Mouse (Mus musculus) embryonic facial prominence, embryonic 15.5 days (tissue): ENCODE measurements around the gene Tceal7. TPM values are rescaled to one million over a fixed set of nuclear protein-coding genes. Genes with fewer than 3 reads are reported as not detected.
A peak's percentile ranks its signal among the peaks of the same experiment; 100 is the strongest.

Experiments
- ATAC-seq: fragments of 200-750 bp; cut with Nextera tagmentation; 2 replicates; pipeline ENCODE4 v1.8.0; 2017; ENCODE audit warnings: low read depth, moderate TSS enrichment; ENCODE audit not compliant: insufficient number of reproducible peaks, low FRiP score, low TSS enrichment
- H3K27ac ChIP-seq: fragments of 300-500 bp; sonication (generic); replicated peaks from 2 replicates; pipeline ENCODE4 v1.5.1; 2015; ENCODE audit warnings: mild to moderate bottlenecking, inconsistent platforms
- H3K27me3 ChIP-seq: fragments of 300-500 bp; sonication (generic); 2 replicates; pipeline ENCODE4 v1.6.1; 2015; ENCODE audit warnings: inconsistent platforms
- H3K36me3 ChIP-seq: fragments of 300-500 bp; sonication (generic); 2 replicates; pipeline ENCODE4 v1.6.1; 2015; ENCODE audit warnings: mild to moderate bottlenecking, inconsistent platforms
- H3K4me1 ChIP-seq: fragments of 300-500 bp; sonication (generic); 2 replicates; pipeline ENCODE4 v1.6.1; 2015; ENCODE audit warnings: inconsistent platforms
- H3K4me2 ChIP-seq: fragments of 300-500 bp; sonication (generic); replicated peaks from 2 replicates; pipeline ENCODE4 v1.6.1; 2015; ENCODE audit warnings: mild to moderate bottlenecking, inconsistent platforms
- H3K4me3 ChIP-seq: fragments of 300-500 bp; sonication (generic); replicated peaks from 2 replicates; pipeline ENCODE4 v1.5.1; 2015; ENCODE audit warnings: mild to moderate bottlenecking, inconsistent platforms
- H3K9ac ChIP-seq: fragments of 300-500 bp; sonication (generic); 2 replicates; pipeline ENCODE4 v1.6.1; 2015; ENCODE audit warnings: inconsistent platforms
- H3K9me3 ChIP-seq: fragments of 300-500 bp; sonication (generic); replicated peaks from 2 replicates; pipeline ENCODE4 v1.6.1; 2016; ENCODE audit warnings: inconsistent platforms
- WGBS: fragments of 180-500 bp; shearing (Covaris S2); methylation state at CpG from one replicate; pipeline ENCODE4 v1.1.7; 2015; 5-methylcytosine and 5-hydroxymethylcytosine counted together
- polyA plus RNA-seq: library from polyadenylated mRNA; unstranded; fragments of >200 nt; fragmentation: Nextera tagmentation; extraction: Ambion mirVana; gene quantifications from 2 replicates; pipeline ENCODE4 v1.2.1, GENCODE M21; 2015

The Tceal7 gene
- polyA plus RNA-seq, 1 experiment from 2014 or later = 121 TPM

DNA sequence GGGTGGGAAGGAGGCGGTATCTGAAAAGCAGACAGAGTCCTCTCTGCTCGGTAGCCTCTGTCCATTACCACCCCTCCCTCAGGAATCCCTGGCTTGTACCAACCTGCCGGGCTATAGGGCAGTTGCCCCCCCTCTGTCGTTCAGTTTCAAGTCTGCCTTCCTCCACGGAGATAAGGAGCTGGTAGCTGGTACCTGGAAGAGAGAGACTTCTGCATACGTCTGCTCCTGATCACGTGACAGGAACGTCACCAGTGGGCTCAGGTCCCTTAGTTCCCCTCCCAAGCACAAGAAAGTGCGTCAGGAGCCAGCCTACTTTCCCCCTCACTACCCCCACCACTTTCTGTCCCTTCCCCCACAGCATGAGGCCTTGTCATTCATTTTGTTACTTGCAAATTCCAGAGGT is 10.9 kb upstream of the Tceal7 start, which contains the start of gene Tceal5:
Tceal5 (minus strand) TSS at position 213 of the 403 bp plus-strand sequence.
- Histone ChIP-seq H3K27ac (no peak within 1 kb of the TSS), H3K4me3 (peak within 1 kb of the TSS; percentile 43), H3K9ac (0 out of 2 replicates have a peak within 1 kb of the TSS, but pooled peaks have one; percentile 18), H3K9me3 (no peaks in the 10 kb centered on the region), H3K36me3 (no peaks in the 10 kb centered on the region), H3K27me3 (no peaks in the 10 kb centered on the region), H3K4me1 (no peaks in the 10 kb centered on the region), H3K4me2 (peak within 1 kb of the TSS; percentile 51)
- peak; percentile 65; the same call in 1 of the 2 replicates for ATAC-seq
- WGBS = 13% methylated on average over 9 of the region's 9 CpGs

DNA sequence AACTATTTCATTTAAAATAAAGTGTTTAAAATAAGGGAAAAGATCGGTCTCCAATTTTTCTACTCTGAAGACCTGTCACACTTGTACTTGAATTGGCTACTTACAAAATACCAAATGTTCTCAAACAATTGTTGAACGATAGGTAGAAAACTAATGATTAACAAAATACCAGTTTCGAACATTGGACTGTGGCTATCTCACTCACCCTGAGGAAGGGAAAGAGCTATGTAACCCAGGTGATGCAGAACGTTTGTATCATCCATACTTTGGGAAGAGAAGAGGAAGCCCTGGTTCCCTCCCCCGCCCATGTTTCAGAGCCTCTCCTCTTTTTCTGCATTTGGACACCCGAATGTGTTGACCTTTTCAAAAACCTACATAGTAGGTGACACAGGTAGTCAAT is 10.2 kb upstream of the Tceal7 start:
- no peaks in the 10 kb centered on the region for H3K4me1 ChIP-seq
- H3K9me3 ChIP-seq = no peaks in the 10 kb centered on the region

DNA sequence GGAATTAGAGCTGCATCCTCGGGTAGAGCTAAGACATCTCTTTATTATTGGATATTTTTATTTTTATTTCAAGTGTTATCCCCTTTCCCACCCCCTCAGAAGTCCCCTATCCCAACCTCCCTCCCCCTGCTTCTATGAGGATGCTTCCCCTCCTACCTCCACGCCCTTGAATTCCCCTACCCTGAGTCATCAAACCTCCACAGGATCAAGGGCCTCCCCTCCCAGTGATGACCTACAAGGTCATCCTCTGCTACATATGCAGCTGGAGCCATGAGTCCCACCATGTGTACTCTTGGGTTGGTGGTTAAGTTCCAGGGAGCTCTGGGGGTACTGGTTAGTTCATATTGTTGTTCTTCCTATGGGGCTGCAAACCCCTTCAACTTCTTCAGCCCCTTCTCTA is 1.2 kb upstream of the Tceal7 start:
- Histone ChIP-seq H3K36me3 (no peaks in the 10 kb centered on the region), H3K9me3 (no peaks in the 10 kb centered on the region), H3K4me2 (no peak overlapping the region), H3K27me3 (no peaks in the 10 kb centered on the region), H3K4me3 (no peak overlapping the region), H3K27ac (no peak overlapping the region), H3K4me1 (no peaks in the 10 kb centered on the region), H3K9ac (no peak overlapping the region)
- 62% methylated on average over 2 of the region's 2 CpGs for WGBS
- no peak for ATAC-seq

More for the DNA sequence above, 10.2 kb upstream of the Tceal7 start:
- Histone ChIP-seq H3K36me3 (no peaks in the 10 kb centered on the region), H3K27ac (no peak overlapping the region), H3K27me3 (no peaks in the 10 kb centered on the region), H3K9ac (no peak overlapping the region), H3K4me3 (no peak overlapping the region), H3K4me2 (no peak overlapping the region)
- ATAC-seq = no peak
- WGBS = 83% methylated on average over 6 of the region's 6 CpGs

DNA sequence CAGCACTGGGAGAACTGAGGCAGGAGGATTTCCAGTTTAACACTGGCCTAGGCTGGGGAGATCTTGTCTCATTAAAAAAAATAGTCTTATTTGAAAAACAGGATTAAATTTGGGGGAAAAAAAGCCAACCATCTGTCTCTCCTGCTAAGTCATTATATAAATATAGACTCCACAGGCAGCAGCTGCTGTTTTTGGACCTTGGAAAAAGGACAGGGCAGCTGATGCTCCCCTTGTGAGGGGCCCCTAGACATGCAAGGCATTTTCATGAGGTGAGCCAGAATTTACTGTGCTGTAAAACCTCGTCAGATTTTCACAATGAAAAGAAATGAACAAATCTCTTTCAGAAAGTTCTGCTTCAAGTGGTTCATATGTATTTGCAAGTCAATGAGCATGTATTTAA is 1.7 kb downstream of the Tceal7 start:
- Histone ChIP-seq H3K4me3 (no peak overlapping the region), H3K9ac (no peak overlapping the region), H3K27ac (no peak overlapping the region), H3K9me3 (no peaks in the 10 kb centered on the region), H3K36me3 (no peaks in the 10 kb centered on the region), H3K4me2 (no peak overlapping the region), H3K27me3 (no peaks in the 10 kb centered on the region), H3K4me1 (no peaks in the 10 kb centered on the region)
- no peak for ATAC-seq
- 62% methylated on average over 1 of the region's 1 CpGs for WGBS

DNA sequence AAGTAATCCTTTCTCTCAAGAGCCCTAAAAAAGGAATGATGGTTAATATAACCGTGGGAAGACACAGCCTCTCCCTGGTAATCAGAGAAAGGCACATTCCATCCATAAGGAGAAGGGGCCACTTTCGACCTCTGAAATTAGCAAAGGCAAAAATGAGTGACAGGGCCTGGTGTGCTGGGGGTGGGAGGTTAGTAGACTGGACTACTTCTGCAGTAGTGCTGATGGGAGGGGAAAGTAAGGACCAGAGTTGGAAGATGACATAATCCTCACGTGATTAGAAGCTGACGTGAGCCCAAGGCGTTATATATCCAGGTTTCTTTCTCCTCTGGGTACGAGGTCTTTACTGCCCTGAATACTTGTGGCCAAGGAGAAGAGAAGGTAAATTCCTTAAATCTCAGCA is 9.1 kb downstream of the Tceal7 start:
- no peak overlapping the region for H3K4me3 ChIP-seq
- no peak overlapping the region for H3K27ac ChIP-seq
- H3K36me3 ChIP-seq = no peaks in the 10 kb centered on the region
- no peaks in the 10 kb centered on the region for H3K4me1 ChIP-seq
- H3K27me3 ChIP-seq = peaks cover 2% of the 10 kb centered on the region; the same call in 1 of the 2 replicates
- WGBS = 58% methylated on average over 6 of the region's 6 CpGs
- no peak overlapping the region for H3K9ac ChIP-seq
- ATAC-seq = no peak
- H3K4me2 ChIP-seq = no peak overlapping the region
- no peaks in the 10 kb centered on the region for H3K9me3 ChIP-seq

DNA sequence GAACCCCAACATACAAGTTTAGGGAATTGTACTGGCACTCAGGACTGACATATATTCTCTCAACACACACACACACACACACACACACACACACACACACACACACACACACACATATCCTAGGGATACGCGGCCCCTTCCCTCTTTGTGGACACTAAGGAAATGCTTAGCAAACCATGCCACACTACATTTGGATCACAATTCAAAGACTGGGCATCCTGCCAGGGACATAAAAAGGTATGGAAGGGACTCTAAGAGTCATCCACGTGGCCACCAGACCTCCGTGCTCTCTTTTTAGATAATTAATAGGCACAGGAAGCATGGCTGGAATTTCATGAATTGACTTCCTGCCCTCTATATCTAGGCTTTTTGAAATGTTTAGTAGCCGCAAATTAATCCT is 13.2 kb downstream of the Tceal7 start:
- Histone ChIP-seq H3K9me3 (no peaks in the 10 kb centered on the region), H3K4me1 (no peaks in the 10 kb centered on the region), H3K4me3 (no peak overlapping the region), H3K9ac (no peak overlapping the region), H3K4me2 (no peak overlapping the region), H3K36me3 (no peaks in the 10 kb centered on the region), H3K27ac (no peak overlapping the region), H3K27me3 (peaks cover 2% of the 10 kb centered on the region; the same call in 1 of the 2 replicates)
- 41% methylated on average over 5 of the region's 5 CpGs for WGBS
- no peak for ATAC-seq

DNA sequence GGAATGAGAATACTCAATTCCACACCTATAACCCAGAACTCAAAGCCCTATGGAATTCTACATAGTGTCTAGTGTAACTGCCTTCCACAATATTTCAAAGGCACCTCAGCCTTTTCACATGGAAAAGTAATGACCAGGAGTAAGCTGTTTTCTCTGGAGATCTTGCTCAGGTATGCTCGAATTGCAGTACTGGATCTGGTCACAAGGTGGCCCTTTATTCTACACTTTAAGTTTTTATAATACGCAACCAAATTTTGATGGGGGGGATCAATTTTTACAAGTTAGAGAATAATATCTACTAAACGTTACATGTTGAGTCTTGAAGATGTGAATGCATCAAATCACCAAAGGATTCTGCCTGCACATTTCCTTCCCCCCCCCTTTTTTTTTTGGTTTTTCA is 23.5 kb downstream of the Tceal7 start:
- 41% methylated on average over 3 of the region's 3 CpGs for WGBS
- no peak overlapping the region for H3K27ac ChIP-seq
- H3K4me2 ChIP-seq = no peak overlapping the region
- no peaks in the 10 kb centered on the region for H3K4me1 ChIP-seq
- H3K27me3 ChIP-seq = no peaks in the 10 kb centered on the region
- no peaks in the 10 kb centered on the region for H3K9me3 ChIP-seq
- ATAC-seq = no peak
- no peak overlapping the region for H3K4me3 ChIP-seq
- no peak overlapping the region for H3K9ac ChIP-seq
- no peaks in the 10 kb centered on the region for H3K36me3 ChIP-seq

DNA sequence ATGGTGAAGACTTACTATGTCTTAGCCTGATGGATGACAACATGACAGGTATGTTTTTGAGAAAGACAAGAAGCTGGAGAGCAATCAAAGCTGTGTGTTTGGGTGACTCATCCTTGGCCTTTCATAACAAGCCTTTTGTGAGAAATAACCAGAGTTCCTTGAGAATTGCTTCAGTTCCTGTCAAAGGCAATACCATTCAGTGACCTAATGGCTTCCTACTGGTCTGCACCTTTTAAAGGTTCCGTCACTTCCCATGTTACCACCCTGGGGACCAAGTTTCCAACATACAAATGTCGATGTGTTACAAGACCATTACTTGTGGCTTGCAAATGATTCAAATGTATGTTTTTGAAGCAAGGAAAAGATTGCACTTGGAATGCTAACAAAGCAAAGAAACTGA is 28.6 kb downstream of the Tceal7 start:
- H3K27ac ChIP-seq = no peak overlapping the region
- no peaks in the 10 kb centered on the region for H3K9me3 ChIP-seq
- no peak overlapping the region for H3K4me3 ChIP-seq
- H3K4me2 ChIP-seq = no peak overlapping the region
- ATAC-seq = no peak
- H3K9ac ChIP-seq = no peak overlapping the region
- H3K27me3 ChIP-seq = no peaks in the 10 kb centered on the region
- H3K36me3 ChIP-seq = no peaks in the 10 kb centered on the region
- no peaks in the 10 kb centered on the region for H3K4me1 ChIP-seq
- WGBS = 78% methylated on average over 2 of the region's 2 CpGs

DNA sequence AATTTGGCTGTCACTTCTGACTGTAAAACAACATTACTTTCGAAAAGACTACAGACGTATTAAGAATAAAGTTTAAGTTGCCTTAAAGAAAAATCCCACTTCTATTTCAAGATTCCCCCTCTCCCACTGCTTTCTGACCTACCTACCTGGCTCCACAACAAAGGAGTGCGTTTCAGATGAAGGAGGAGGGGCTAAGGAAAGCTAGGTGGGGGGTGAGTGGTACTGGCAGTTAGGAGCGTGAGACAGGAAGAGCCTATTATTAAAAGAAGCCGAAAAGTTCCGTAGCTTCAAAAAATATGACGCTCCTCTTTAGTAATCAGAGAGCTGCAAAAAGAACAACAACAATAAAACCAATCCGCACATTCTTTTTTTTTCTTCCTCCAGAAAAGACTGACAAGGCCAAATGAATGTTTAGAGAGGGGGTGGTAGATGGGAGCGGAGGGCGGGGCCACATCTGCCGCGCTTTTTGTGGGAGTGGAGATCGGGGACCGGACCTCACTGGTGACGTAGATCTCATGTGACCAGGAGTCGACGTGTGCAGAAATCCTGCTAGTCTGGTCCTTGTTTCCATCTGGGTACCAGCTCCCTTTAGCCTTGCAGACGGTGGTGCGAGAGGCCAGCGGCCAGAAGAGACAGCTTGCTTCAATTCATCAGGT is 30.1 kb downstream of the Tceal7 start, which contains the start of gene Tceal9:
Tceal9 (plus strand) TSS at position 506 of the 656 bp plus-strand sequence.
- Histone ChIP-seq H3K9ac (peak within 1 kb of the TSS; percentile 44), H3K4me3 (peak within 1 kb of the TSS; percentile 56), H3K4me2 (peak within 1 kb of the TSS; percentile 36), H3K9me3 (no peaks in the 10 kb centered on the region), H3K4me1 (no peaks in the 10 kb centered on the region), H3K36me3 (no peaks in the 10 kb centered on the region), H3K27ac (peak within 1 kb of the TSS; percentile 84), H3K27me3 (no peaks in the 10 kb centered on the region)
- peak; percentile 91 for ATAC-seq
- WGBS = 20% methylated on average over 20 of the region's 20 CpGs

DNA sequence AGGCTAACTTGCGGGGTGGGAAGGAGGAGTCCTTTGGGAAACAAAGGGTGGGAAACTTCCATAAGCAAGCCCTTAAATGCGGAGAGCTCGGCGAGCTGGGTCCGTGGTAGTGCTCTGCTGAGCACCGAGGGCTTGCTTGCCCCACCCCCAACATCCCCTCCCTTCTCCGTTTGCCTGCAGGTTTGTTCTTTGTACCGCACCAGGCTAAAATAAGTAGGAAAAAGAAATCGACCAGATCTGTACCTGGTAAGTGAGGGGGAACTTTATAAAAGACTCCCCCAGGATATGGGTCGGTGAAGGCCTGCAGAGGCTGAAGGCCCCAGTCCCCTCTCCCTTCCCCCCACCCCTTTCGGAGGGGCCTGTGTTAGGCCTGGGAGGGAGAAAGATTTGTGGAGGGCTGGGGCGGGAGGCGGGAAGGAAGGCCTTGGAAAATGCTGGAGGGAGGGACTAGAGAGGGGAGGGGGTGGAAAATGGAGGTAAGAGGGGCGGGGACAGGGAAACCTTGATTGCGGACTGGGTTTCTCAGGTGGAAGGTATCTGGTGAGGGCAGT is 31.0 kb downstream of the Tceal7 start:
- WGBS = 14% methylated on average over 15 of the region's 15 CpGs
- H3K9ac ChIP-seq = peak overlapping the region; percentile 44
- no peaks in the 10 kb centered on the region for H3K27me3 ChIP-seq
- H3K36me3 ChIP-seq = no peaks in the 10 kb centered on the region
- peak; percentile 86 for ATAC-seq
- peak overlapping the region; percentile 56 for H3K4me3 ChIP-seq
- peak overlapping the region; percentile 36 for H3K4me2 ChIP-seq
- H3K4me1 ChIP-seq = no peaks in the 10 kb centered on the region
- H3K27ac ChIP-seq = peak overlapping the region; percentile 84
- no peaks in the 10 kb centered on the region for H3K9me3 ChIP-seq

DNA sequence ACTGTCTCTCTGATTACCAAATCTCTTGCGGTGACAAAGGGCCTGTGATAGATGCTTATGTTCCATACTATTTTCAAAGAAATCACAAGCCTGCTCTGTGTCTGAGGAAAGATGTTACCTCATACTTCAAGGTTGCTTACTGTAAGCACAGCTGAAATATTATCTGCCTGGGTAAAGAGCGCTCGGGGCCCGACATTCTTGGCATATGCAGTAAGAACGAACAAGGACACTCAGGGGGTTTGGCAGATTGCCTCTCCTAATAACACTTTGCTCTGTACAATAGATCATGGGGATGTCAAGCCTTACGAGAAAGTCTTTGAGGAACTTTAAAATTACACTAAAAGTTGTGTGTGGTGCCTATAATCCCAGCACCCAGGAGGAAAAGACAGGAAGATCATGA is 34.2 kb downstream of the Tceal7 start:
- Histone ChIP-seq H3K36me3 (no peaks in the 10 kb centered on the region), H3K4me1 (no peaks in the 10 kb centered on the region), H3K27ac (no peak overlapping the region), H3K9ac (no peak overlapping the region), H3K27me3 (no peaks in the 10 kb centered on the region), H3K4me3 (no peak overlapping the region), H3K9me3 (no peaks in the 10 kb centered on the region), H3K4me2 (no peak overlapping the region)
- no peak for ATAC-seq
- 72% methylated on average over 6 of the region's 6 CpGs for WGBS

DNA sequence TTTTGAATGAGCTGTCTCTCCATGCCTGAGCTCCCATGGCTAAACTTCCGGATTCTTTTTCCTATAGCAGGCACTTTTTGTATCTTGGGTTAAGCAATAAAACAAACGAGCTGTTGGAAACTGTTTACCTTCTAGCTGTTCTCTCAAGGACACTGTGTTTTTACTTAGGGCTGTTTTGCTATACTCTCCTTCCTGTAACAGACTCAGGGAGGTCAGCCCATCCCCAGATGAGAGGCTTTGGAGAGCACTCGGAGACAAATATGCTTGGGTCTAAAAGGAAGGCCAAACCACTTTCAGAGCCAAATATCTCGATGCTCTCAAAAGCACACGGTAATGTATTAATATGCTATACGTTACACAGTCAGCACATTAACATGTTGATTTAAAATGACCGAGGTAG is 35.1 kb downstream of the Tceal7 start:
- Histone ChIP-seq H3K36me3 (no peaks in the 10 kb centered on the region), H3K9ac (no peak overlapping the region), H3K4me3 (no peak overlapping the region), H3K27me3 (no peaks in the 10 kb centered on the region), H3K4me1 (no peaks in the 10 kb centered on the region), H3K27ac (no peak overlapping the region), H3K4me2 (no peak overlapping the region), H3K9me3 (no peaks in the 10 kb centered on the region)
- no peak for ATAC-seq
- WGBS = 76% methylated on average over 7 of the region's 7 CpGs
